Mouse (Mus musculus) kidney, postnatal 25 days (tissue): Measurements from ENCODE around the gene Negr1.

Source experiments
- DNase-seq, 2 experiments: peaks; one replicate each; pipeline ENCODE4 v3.0.0; 2021; ENCODE audit warnings: mixed read lengths in 2 of 2

Gene Negr1

DNA sequence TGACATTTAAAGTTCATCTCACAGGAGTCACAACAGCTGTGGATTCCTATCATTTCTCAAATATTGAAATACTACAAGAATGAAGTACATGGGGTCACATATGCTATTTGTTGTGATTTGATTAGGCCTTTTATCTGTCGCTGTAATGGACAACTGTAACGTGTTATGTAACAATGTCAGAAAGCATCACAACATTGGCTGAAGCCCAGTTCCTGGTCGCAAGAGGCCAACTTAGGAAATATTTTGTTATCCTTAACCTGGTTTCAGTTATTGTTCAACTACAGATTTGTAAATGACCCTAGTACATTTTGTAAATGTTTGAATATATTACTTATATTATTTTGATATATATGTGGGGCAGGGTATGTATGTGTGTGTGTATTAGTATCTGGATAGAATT is 351.2 kb downstream of the Negr1 start:
- DNase-seq = peak in 1 of 2 experiments; percentile 19

DNA sequence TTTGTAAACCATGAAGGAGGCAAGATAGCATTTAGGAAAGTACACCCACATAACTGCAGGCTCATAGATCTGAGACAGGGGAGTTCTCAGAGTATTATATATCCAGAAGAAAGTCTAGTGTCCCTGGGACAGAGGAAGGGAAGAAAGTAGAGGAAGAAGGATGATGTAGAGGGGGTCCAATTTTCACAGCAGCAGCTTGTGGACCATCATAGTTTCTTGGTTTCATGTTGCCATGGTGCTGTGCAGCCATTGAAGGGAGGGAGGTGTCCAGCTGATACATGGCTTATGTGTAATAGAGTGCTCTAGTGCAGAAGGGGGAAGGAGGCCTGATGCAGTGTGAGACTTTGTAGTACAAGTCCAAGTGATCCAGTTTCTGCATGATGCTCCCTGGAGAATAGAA is 359.8 kb downstream of the Negr1 start:
- DNase-seq = no peak

DNA sequence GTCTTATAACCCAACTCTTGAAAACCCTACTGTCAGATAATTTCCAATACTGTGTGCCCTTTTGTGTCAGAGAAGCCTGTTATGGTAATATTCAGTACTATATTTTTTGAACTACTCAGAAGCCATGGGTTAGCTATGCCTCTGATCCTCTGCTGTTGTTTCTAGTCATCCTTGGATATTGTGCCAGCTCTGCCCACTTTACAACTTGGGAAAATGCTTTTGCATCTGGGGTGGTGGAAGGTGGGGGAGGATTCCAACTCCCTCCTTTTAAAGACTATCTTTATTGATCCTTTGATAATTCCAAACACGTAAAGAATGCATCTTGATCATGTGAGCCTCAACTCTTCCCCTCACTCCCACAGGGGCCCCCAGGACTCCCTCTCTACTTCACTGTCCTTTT is 361.6 kb downstream of the Negr1 start:
- DNase-seq = no peak

DNA sequence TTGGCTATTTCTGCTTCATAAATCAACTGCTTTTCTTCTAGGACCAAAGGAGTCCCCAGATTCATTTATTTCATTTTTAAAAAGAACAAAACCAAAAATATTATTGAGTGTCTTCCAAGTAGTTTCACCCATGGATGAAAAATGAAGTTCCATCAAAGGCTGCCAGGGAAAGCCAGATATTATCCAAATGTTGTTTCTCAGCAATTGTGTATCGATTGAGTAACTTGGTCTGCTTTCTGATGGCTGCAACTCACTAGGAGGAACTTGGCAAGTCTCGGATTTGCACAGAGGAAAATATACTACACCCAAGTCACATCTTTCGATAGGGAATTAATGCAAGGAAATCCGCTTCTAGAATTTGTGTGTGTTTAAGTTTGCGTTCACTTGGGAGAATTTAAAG is 363.5 kb downstream of the Negr1 start:
- DNase-seq = no peak

DNA sequence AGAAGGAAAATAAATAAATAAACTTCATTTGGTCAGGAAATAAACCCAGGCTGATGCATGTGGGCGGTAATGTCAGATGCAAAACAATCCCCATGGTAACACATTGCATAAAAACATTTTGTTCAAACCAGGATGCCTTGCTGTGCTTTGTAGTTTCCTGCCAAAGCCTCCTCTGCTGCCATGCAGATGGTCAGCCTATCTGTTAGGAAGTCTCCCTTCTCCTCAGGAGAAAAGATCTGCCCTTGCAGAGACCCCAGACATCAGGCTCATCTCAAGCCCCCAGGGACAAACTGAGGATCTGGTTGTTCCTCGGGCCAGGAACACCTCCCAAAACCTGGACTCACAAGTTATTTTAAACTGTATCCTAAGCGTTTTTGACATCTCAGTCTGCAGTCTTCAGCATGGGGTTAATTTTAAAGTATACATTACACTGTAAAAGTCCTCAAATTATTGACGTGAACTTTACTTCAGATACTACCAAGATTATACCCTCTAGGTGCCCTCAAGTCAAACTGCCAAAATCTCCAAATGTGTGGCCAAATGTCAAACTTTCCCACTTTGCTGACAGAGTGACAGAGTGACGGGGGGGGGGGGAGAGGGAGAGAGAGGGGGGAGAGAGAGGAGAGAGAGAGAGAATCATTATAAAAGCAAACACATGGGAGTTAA is 366.9 kb downstream of the Negr1 start:
- DNase-seq = no peak

DNA sequence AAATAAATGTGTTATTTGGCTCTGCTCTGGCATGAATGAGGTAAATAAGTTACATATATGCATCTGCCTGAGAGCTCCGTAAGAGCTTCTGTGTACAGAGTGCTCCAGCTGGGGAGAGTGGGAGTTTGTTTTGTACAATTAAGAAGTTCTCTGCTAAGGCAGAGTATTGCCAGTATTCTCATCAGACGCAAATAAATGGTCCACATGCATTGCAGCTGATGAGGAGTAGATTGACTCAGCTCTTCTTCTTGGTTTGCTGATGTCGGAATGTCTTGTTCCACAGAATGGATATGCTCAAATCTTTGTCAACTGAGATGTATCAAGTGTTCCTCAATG is 367.4 kb downstream of the Negr1 start:
- no peak for DNase-seq

DNA sequence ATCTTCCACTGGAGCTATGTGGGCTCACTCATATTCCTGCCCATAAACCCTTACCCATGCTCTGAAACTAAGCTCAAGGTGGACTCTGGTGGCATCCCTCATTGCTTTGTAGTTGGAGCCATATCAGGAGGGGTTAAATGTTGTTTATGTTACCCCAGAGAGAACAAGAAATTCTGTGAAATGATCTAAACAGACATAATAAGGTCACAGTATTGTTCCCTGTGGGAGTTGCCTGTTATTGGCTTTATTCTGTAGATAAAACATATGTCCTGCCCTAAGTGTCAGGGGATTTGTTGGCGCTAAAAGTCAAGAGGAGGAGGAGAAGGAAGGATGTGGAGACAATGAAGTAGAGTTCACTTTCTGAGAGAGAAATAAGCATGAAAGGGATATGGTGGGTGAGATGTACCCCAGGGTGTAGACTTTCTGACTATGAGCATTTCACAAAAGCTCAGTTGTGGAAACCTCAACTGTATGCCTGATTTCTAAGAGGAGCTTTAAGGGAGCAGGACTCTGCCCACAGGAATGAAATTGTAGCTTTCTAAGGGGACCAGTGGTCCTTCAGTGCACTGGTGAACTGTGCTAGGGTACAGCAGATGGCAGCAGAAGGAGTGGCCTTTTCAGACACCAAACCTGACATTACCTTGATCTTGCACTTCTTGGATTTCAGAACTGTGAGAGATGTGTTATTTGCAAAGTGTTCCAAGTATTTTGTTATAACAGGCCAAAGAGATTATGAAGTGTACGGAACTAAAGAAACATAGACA is 368.3 kb downstream of the Negr1 start:
- no peak for DNase-seq

DNA sequence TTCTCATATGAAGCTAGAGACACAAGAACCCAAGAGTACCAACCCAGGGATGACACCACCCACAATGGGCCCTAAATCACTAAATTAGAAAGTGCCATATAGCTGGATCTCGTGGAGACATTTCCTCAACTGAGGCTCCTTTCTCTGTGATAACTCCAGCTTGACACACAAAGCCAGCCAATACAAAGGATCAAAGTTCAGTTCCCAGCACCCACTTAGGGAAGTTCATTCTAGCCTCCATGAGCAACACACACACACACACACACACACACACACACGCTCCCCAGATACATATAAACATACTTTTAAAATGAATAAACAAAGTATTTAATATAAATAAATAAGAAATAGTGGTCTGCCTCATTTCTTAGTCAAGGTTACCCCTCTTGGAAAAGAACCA is 369.4 kb downstream of the Negr1 start:
- DNase-seq = no peak

DNA sequence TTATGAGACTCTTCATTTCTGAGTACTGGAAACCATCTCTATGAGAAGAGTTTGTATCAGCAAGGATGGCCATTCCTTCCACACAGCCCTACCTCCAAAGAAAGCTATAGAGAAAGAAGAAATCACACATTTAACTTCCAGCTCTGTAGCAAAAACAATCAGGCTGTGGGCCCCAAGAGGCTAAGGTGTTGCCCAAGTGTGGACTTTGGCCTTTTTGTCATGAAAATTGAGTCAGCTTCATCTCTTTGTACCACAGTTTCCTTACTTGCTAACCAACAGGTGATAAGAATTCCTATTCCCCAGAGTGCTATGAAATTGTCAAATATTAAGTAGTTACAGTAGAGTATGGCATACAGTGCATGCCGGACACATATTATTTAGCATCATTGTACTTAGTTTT is 369.9 kb downstream of the Negr1 start:
- DNase-seq = no peak

DNA sequence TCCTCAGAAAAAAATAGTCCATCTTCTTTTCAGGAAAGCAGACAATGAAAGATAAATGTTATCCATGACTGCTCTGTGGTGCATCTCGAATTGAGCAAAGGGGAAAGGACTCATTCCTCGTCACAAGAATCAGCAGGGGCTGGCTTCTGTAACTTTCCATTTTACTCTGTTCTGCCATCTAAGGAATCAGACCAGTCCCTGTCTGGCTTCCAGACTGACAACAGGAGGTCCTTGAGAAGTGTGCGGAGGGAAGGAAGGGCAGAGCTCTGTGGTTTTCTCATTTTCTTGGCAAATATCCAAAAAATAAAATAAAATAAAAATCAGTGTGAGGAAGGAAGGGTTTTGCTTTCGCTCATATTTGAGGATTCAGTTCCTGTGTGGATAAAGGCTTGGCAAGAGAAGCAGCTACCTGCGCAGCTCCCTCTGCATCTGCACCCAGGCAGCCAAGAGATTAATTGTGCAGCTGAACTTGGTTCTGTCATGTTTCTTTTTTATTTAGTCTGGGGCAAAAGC is 373.2 kb downstream of the Negr1 start:
- DNase-seq = no peak

DNA sequence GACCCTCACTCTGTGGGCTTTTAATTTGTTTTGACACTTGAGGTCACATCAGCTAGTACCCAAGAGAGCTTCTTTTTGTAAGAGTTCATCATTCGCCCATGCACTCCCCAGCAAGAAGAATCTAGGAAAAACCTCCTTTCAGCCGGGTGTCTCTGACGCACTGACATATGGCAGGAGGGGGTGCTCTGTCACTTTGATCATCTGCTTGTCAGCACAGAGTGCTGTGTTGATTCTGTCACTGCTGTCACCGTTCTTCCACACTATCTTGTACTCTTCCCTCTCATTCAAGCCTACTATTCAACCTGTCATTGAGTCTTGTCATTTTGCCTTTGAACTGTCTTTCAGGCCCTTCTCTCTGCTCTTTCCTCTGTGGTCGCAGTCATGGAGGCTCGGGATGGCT is 385.8 kb downstream of the Negr1 start:
- DNase-seq = no peak

DNA sequence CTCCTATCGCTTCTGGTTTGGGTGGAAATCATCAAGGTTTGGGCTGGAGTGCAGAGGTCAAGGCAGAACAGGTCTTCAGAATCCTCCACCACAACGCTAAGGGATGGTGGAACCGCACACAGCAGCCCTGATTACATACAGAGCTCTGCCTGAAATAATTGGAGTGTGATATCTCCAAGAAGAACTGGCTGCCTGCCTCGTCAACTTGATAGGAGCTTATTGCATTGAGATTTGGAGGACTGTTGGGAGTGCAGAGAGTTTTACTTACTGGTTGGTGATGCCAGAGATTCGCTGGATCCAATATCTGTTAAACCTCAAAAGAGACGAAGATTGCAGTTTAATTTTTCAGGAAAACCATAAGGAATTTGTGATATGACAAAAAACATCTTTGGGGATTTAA is 391.4 kb downstream of the Negr1 start:
- no peak for DNase-seq

DNA sequence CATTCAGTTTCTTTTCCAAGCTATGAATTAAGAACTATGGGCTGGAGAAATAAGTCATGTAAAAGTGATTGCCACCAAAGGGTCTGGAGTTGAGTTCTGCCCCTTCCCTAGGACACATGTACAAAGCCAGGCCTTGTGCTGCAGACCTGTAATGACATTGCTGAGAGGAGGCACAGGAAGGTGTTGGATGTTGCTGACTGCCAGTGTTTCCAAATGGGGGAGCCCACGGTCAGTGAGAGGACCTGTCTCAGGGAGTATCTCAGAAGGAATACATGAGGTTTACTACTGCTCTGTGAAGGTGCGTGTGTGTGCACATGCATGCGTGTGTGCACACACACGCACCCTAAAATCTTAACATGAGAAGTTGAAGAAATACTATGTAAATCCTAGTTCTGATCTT is 393.5 kb downstream of the Negr1 start:
- no peak for DNase-seq

DNA sequence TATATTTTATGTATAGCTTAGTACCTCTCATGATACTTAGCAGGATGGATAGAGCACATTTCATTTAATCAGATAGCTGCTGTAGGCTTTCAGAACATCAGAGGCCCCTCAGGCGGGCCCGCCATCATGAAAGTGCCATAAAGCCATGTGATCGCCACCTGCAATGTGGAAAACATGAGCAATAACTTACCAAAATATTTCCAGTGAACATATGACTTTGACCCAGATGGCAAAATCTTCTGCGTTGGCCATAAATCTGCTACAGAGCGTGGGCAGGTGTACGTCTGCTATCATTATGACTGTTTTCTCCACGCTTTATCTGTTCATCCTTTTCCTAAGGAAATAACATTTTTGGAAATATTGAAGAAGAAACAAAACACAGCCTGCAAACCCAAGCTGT is 397.0 kb downstream of the Negr1 start:
- no peak for DNase-seq

DNA sequence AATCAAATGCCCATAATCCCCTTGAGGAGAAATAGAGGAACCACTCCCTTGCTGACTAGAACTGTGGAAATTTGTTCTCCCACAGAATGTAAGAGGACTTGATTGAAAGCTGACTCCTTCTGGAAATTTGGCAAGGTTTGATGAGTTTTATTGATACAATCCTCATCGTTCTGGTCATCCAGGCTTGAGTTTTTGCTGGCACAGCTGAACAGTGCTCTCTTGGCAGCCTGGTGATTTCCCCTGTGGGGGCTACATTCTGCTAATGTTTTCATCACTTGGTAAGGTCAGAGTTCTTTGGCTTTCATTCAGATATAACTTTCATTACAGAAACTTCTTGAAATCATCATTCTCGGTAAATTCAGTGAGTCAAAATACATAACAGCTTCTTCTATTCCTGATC is 407.2 kb downstream of the Negr1 start:
- no peak for DNase-seq

DNA sequence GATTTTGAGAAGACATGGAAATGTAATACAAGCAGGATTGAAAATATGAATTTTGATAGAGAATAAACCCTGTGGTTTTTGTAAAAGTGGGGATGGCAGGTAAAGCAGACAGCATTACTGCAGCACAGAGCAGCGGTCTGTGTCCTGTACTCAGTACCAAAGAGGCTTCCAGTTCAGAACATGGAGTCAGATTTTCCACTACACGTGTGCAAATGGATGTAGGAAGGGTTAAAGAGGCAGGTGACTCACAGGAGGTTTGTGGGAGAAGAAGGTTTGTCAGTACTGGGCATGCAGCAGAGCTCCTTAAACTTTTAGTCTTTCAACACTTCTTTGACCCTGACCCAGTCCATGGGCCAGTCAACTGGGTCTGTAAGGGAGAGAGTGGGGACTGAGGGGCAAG is 409.5 kb downstream of the Negr1 start:
- DNase-seq = no peak

DNA sequence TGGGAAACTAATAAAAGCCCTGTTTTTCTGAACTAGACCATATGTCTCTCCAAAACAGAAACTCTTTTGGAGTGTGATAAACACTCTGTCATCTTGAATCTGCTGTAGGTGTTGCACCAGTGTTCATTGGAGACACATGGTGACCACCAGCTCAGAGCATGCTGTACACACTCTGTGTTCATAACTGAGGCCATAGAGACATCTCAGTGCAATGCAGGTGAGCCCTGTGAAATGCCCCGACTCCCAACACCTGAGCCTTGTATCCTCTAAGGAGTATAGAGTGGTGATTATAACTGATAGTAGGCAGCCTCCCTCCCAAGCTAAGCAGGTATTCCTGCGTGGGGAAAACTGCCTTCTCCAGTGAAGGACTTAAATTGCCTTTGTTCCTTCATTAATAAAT is 415.2 kb downstream of the Negr1 start:
- DNase-seq = no peak

DNA sequence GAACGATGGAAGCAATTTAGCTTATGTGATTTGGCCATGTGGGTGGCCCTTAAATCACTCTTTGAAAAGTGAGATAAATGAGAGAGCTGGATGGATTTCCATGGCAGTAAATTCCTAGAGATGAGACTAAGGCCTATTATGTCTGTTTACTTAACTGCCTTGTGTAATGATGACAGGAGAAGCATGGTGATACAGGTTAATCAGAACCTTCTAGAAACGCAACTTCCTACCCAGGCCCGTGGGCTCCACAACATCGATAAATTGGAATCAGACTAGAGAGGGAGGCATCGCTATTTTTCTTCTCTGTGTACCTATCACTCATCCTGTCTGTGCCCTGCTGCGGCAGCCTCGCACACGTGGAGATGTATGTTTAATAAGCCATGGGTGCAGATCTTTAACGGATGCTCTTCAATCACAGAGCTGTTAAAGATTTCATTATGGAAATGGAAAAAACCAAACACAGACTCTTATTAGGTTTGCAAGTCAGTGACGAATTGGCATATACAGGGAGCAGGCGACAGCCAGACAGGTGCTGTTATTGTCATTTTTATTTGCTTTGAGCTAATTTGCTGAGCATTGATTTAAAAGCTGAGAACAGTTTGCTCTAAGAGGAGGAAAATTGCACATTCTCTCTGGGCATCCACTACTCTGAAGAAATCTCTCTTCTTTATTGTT is 418.6 kb downstream of the Negr1 start:
- DNase-seq = no peak

DNA sequence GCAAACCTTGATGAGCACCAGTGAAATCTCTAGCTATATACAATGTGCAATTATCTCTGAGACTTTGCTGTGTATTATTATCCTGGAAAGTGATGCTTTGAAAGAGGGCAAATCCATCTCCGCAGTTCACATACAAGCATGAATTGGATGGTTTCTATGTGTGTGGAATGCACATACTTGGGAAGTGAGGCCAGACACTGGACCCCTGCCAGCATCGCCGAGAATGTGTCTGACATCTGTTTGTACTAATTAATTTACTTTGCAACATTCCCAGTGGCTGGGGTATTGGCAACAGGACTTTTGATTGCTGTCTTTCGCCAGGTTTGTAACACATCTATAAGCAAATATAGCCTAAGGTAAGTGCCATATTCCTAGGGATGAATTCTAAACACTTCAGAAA is 420.5 kb downstream of the Negr1 start:
- DNase-seq = peak; percentile 34 to 35

DNA sequence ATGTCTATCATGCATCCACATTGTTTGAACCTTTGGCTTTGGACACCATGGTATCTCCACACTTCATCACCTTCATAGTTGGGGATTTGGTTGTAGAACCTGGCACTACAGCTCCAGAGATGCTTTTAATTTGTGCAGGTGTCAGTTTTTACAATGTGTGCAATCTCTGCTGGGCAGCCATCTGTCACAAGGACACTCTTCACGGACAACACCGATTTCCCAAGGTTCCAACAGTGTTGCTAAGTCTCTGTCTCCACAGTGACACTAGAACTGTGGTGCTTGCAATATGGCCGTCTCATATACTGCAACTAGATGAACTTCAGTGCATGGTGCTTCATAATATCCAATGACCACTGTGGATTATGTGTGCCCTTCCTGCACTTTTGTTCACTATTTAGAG is 425.5 kb downstream of the Negr1 start:
- DNase-seq = no peak

DNA sequence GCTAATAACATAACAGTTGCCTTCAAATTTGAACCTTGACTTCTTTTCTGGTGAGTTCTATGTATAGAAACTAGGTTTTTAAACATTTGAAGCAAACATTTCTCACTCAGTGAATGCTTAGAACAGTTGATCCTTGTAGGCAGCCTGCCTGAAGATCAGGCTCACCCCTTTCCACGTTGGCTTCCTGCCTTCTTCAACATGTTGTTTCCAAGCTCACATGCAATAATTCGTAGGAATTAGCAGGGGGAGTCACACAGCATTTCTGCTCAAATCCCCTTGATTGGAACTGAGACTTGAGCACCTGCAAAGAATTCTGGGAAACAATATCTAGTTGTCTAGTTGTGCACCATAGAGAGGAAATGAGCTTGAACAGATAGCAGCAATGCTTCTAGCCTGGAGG is 430.6 kb downstream of the Negr1 start:
- no peak for DNase-seq

DNA sequence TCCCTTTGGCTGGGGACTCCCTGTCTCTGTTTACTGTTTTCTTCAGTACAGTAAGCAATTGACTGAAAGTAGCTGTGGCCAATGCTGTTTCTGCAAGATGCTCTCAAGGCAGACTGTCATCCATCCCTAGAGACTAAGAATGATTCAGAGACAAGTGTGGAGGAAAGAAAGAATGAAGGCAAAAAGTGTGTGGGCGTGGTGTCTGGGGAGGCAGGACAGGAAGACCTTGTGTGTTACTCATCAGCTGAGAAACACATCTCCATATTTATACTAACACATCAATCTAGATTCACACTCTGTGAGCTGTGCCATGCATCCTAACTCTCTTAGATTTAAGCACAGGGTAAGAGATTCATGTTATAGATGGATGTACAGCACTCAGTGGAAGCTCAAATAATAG is 431.2 kb downstream of the Negr1 start:
- no peak for DNase-seq

DNA sequence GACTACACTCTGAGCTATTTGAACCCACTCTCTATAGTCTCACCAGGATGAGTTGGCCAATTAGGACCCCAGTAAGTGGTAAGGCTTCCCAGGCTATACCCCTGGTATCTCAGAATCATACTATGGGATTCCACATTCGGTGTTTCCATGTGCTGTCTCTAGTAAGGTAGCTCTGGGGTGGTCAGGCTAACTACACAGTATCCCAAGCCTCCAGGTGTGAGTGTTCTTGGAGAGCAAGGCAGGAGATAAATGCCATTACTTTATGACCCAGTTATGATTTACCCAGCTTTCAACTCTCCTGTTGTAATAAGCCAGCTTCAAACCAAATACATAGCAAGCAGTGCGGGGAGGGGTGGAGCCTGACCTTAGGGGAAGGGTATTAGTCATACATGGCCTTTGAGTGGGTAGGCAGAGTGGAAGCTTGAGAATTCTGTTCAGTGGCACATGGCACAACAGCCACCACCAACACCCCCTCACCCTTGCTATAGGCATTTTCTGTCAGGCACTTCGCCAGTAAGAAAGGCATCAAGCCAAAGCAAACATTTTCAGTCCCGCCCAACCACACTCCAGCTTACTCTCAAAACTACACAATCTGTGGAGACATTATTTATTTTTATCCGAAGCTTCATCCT is 437.7 kb downstream of the Negr1 start:
- DNase-seq = peak in 1 of 2 experiments; percentile 2

DNA sequence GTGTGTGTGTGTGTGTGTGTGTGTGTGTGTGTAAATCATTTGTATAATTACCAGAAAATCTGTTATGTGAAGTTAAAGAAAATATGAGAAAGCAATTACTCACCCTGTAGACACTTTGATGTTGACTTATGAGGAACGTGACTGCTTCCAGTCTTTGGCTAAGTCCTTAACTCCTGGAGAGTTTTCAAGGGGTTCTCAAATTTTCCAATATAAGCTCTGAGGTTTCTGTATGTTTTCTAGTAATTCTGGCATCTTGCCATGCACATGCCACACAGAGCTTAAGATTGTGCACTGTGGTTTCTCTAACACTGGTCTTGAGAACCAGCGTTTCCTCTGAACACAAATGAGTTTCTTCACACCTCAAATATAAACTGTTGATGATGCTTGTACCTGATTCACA is 460.0 kb downstream of the Negr1 start:
- DNase-seq = no peak
